Mouse (Mus musculus) heart, postnatal 0 days (tissue): ENCODE measurements at regions not wholly inside any gene's neighbourhood (a gene's known extent, or its start where the extent isn't known, plus 50 kb on each side); places are given as distances from the start of the nearest gene placed in this dataset.
A peak's percentile ranks its signal among the peaks of the same experiment; 100 is the strongest.

Experiments
- ATAC-seq: fragments of 200-750 bp; cut with Nextera tagmentation; 2 replicates; pipeline ENCODE4 v1.8.0; 2017; ENCODE audit warnings: low read depth, moderate number of reproducible peaks, moderate library complexity; ENCODE audit not compliant: insufficient read depth
- DNase-seq: peaks from one replicate; pipeline ENCODE4 v3.0.0-alpha.2; 2016; ENCODE audit warnings: low spot score
- H3K27ac ChIP-seq: fragments of 300-500 bp; sonication (generic); 2 replicates; pipeline ENCODE4 v1.5.1; 2014; ENCODE audit warnings: low read depth, mild to moderate bottlenecking
- H3K27me3 ChIP-seq: fragments of 300-500 bp; sonication (generic); 2 replicates; pipeline ENCODE4 v1.6.1; 2014; ENCODE audit warnings: low read length, mixed read lengths; ENCODE audit not compliant: control insufficient read depth, insufficient read depth
- H3K36me3 ChIP-seq: fragments of 300-500 bp; sonication (generic); replicated peaks from 2 replicates; pipeline ENCODE4 v1.6.1; 2014; ENCODE audit warnings: low read length, mixed read lengths; ENCODE audit not compliant: control insufficient read depth, insufficient read depth
- H3K4me1 ChIP-seq: fragments of 300-500 bp; sonication (generic); 2 replicates; pipeline ENCODE4 v1.6.1; 2014; ENCODE audit warnings: antibody characterized with exemption; ENCODE audit not compliant: control insufficient read depth, insufficient read depth
- H3K4me2 ChIP-seq: fragments of 300-500 bp; sonication (generic); 2 replicates; pipeline ENCODE4 v1.6.1; 2014; ENCODE audit warnings: low read depth, mild to moderate bottlenecking, low read length, moderate library complexity
- H3K4me3 ChIP-seq: fragments of 300-500 bp; sonication (generic); 2 replicates; pipeline ENCODE4 v1.5.1; 2014; ENCODE audit warnings: low read depth, low read length
- H3K9ac ChIP-seq: fragments of 300-500 bp; sonication (generic); replicated peaks from 2 replicates; pipeline ENCODE4 v1.6.1; 2014; ENCODE audit warnings: low read depth, low read length, mixed read lengths
- H3K9me3 ChIP-seq: fragments of 300-500 bp; sonication (generic); replicated peaks from 2 replicates; pipeline ENCODE4 v1.6.1; 2016; ENCODE audit warnings: low read length; ENCODE audit not compliant: control insufficient read depth
- CTCF ChIP-seq: IDR thresholded peaks from 2 replicates; pipeline ENCODE4 v1.5.1; 2016; ENCODE audit warnings: antibody characterized with exemption, control low read depth, low read depth
- EP300 ChIP-seq: IDR thresholded peaks from 2 replicates; pipeline ENCODE4 v1.6.1; 2016; ENCODE audit warnings: antibody characterized with exemption, low read depth
- WGBS: fragments of 180-500 bp; shearing (Covaris S2); extraction: QIAGEN DNeasy Blood & Tissue Kit; methylation state at CpG from one replicate; pipeline ENCODE4 v1.1.7; 2014; 5-methylcytosine and 5-hydroxymethylcytosine counted together

DNA sequence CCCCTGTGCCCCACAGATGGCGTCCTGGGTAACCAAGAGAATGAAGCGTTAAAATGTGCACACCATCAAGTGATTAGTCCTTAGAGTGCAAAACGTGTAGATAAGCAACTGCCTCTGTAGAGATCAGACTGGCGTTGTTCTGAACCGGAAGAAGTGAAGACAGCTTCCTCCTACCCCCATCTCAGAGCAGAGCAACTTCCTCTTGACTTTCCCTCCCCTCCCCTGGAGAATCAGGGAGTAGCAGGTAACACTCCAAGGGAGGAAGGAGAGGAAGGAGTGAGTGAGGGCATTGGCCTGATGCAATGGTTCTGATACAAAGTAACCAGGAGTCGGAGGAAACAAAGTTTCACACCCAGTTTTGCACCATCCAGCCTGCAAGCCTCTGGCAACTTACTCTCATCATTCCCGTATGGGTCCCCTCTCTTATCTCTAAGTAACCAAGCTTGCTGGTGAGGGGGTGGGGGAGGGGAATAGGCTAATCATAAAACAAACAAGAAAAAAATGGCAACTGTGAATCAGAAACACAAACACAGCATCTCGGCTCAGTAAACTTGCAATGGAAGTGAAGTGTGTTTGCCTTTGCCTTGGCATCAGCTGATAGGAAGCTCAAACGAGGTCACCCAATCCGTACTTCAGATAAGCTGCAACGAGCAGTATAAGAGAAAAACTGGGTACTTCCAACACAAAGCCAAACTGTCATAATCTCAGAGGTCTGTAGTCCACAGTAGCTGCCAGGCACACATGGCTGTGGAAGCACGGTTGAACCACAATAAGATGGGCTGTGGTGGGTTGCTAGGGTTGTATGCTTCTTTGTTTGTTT, 83.7 kb upstream of the Mon1b start:
- ATAC-seq (no peak), DNase-seq (no peak)
- Histone ChIP-seq H3K4me1 (no peaks in the 10 kb centered on the region; the same call in 1 of the 2 replicates), H3K9me3 (no peaks in the 10 kb centered on the region), H3K36me3 (no peaks in the 10 kb centered on the region), H3K4me2 (no peak overlapping the region), H3K27me3 (no peaks in the 10 kb centered on the region), H3K27ac (no peak overlapping the region), H3K4me3 (no peak overlapping the region), H3K9ac (no peak overlapping the region)
- no peak for TF ChIP-seq EP300
- TF ChIP-seq CTCF, result no peak
- 30% methylated on average over 12 of the region's 12 CpGs for WGBS

DNA sequence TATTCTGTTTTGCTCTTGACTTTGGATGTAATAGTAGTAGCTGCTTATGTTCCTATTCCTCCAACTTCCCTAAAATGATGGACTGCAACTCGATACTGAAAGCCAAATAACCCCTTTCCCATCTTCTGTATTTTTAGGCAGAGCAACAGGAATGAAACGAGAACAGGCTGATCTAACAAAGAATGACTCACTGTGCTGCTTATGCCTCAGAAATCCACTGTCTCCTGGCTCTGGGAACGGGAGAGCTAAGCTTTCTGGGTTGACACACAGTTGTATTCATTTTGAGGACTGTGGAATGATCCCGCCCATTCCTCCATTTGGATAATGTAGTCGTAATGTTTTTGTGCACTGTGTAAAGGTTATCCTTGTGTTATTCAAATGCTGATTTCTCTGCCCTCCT, 82.6 kb upstream of the Mon1b start:
- H3K9ac ChIP-seq, result no peak overlapping the region
- no peak for ATAC-seq

DNA sequence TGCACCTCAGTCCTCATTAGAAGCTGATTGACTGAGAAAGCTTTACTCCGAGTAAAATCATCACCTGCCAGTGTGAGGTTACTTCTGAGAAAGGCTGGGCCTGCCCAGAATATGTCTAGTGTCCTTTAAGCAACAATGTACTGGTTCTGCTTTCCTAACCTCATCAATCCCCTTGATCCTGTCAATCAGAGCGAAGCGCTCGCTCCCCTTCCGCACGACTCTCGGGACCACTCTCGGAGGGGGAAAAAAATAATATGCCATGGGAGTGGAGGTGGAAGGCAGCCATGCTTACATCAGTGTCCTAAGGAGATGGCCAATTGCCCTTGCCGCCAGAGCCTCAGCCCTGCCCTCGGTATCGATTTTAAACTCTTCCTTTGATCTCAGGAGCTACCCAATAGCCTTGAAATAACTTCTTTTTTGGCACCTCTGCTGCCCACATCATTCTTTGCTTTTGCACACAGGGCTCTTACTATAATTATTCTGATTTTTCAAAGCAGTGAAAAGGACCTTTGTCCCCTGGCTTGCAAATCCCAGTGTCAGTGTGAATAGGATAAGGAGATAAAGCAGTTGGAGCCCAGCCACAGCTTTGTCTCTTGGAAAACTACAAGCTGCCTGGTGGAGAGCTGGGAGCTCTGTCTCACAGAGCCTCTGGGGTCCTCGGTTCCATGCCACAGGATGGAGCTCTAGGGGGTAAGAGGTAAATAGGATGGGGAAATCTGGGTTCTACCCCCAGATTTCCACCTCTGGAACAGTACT, 80.5 kb upstream of the Mon1b start:
- ATAC-seq (no peak), DNase-seq (no peak)
- H3K9me3 ChIP-seq, result no peaks in the 10 kb centered on the region
- 38% methylated on average over 12 of the region's 12 CpGs for WGBS
- H3K36me3 ChIP-seq, result no peaks in the 10 kb centered on the region
- H3K27me3 ChIP-seq, result no peaks in the 10 kb centered on the region
- H3K4me3 ChIP-seq, result no peak overlapping the region
- H3K27ac ChIP-seq, result no peak overlapping the region
- 0 out of 2 replicates have a peak overlapping the region, but pooled peaks have one; percentile 4 for H3K4me2 ChIP-seq
- TF ChIP-seq CTCF (no peak), EP300 (no peak)
- no peak overlapping the region for H3K9ac ChIP-seq
- H3K4me1 ChIP-seq, result no peaks in the 10 kb centered on the region; the same call in 1 of the 2 replicates

More for the DNA sequence above, 82.6 kb upstream of the Mon1b start:
- H3K4me2 ChIP-seq, result no peak overlapping the region
- no peaks in the 10 kb centered on the region for H3K36me3 ChIP-seq
- H3K27ac ChIP-seq, result no peak overlapping the region
- H3K4me3 ChIP-seq, result no peak overlapping the region
- 64% methylated on average over 5 of the region's 5 CpGs for WGBS
- no peak for DNase-seq
- no peaks in the 10 kb centered on the region for H3K27me3 ChIP-seq
- no peaks in the 10 kb centered on the region for H3K9me3 ChIP-seq
- TF ChIP-seq CTCF (no peak), EP300 (no peak)
- H3K4me1 ChIP-seq, result no peaks in the 10 kb centered on the region; the same call in 1 of the 2 replicates

DNA sequence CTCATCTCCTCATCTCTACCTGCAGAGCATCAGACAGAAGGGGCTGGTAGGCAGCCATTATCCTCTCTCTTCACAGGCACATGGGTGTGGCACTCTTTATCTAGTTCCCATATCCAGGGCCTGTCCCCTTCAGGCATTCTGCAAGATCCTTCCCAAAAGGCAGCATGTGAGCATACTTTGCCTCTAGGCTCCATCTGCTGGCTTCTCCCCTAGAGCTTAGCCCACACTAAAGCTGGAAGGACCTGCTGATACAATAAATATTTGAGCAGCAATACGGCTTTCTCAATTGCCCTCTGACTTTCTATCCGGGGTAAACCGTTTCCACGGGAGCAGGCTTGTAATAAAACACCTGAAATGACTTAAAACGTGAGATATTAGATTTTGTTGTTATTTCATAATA, 78.4 kb upstream of the Mon1b start:
- Histone ChIP-seq H3K36me3 (no peaks in the 10 kb centered on the region), H3K4me2 (no peak overlapping the region), H3K27me3 (no peaks in the 10 kb centered on the region), H3K4me3 (no peak overlapping the region), H3K9me3 (no peaks in the 10 kb centered on the region), H3K4me1 (no peaks in the 10 kb centered on the region), H3K9ac (no peak overlapping the region), H3K27ac (no peak overlapping the region)
- DNase-seq, result no peak
- WGBS, result 77% methylated on average over 5 of the region's 5 CpGs
- TF ChIP-seq EP300 (no peak), CTCF (no peak)
- no peak for ATAC-seq

DNA sequence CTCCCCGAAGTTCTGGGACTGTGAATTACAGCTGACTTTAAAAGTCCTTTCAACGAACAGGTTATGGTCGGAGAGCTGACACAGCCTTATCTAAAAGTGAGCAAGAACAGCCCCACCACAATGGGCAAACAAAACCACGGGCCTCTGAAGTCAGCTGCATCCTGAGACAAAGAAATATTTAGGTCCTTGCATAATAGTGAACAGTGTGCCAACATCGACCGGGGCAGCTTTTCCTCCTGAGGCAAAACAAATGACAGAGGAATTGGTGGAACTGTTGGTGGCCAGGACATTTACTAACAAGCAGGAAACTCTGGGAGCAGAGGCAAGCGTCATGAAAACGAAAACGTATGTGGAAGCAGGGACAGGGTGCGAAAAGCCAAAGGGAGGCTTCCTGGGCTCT, 54.3 kb upstream of the Mon1b start:
- 13% methylated on average over 10 of the region's 10 CpGs for WGBS
- 0 out of 2 replicates have a peak overlapping the region, but pooled peaks have one; percentile 8 for H3K4me2 ChIP-seq
- DNase-seq, result peak; percentile 22

More for the DNA sequence above, 54.3 kb upstream of the Mon1b start:
- Histone ChIP-seq H3K27ac (no peak overlapping the region), H3K36me3 (no peaks in the 10 kb centered on the region), H3K9me3 (no peaks in the 10 kb centered on the region), H3K27me3 (no peaks in the 10 kb centered on the region), H3K4me3 (no peak overlapping the region), H3K4me1 (peaks cover 5% of the 10 kb centered on the region; the same call in 1 of the 2 replicates), H3K9ac (no peak overlapping the region)
- TF ChIP-seq CTCF (no peak), EP300 (no peak)
- peak; percentile 63; the same call in 1 of the 2 replicates for ATAC-seq
